Mouse (Mus musculus) left cerebral cortex, adult 11 months (tissue): ENCODE measurements around the gene Sema6d.

ENCODE experiments used
- DNase-seq: peaks from one replicate; pipeline ENCODE4 v3.0.0; 2022; ENCODE audit warnings: low spot score

The Sema6d gene

DNA sequence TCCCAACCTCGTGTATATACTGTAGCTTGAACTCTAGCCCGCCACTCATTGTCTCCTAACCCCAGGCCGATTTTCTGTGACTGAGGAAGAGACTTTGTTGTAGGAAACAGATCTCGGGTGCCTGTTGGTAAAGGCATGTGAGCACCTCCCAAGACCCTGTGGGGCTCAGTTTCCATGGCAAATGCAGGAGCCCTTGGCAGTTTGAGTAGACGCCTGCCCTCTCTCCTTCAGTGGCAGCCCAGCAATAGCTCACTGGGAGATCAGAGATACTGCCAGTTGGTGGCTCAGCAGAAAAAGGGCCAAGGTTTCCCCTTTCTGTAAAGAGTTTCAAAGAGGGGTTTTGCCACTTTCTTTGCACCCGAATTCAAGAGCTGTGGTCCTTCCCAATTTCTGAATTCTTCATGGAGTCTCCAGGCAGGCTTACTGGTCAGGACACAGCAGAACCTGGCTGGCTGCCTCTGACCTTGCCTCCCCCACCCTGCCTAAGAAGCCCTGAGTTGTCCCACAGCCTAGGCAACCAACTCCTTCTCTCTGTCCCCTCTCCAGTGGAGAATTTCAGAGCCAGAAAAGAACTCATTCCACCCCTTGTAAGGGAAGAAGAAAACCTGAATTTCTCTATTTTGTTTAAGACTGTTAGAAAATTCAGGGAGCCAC lies 312.1 kb downstream of the Sema6d start:
- DNase-seq = no peak

DNA sequence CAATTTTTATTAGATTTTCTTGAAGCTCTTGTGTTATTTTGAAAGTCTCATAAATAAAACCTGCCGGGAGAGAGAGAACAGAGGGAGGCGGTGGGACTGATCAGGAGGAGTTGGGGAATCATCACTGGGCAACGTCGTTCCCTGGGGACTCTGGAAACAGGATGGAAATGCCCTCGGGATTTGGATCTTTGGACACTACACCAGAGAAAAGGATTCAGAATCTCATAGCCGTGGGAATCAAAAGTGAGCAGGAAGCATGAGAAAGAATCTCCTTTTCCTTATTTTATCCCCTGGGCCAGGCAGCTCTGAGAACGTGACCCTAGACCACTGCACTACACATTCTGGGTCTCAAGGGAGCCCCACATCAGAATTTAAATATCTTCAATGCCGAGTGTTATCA lies 313.8 kb downstream of the Sema6d start:
- DNase-seq = no peak

DNA sequence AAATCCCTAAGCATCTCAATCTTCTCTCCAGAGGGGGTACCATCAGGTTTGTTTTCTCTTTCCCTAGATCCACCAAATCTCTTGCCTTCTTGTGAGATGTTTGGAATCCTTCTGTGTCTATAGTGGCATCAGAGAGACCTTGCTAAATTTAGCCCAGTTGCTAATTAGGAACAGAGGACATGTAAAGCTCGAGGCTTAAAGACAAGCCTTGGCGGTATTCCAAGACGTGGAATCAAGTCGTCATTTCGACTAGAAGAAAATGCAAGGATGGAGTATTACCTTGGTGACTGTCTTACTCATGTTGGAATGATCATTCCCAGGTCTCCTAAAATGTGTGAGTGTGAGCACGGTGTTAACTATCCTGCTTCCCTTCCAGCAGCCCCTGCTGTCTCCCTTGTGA lies 314.2 kb downstream of the Sema6d start:
- no peak for DNase-seq

DNA sequence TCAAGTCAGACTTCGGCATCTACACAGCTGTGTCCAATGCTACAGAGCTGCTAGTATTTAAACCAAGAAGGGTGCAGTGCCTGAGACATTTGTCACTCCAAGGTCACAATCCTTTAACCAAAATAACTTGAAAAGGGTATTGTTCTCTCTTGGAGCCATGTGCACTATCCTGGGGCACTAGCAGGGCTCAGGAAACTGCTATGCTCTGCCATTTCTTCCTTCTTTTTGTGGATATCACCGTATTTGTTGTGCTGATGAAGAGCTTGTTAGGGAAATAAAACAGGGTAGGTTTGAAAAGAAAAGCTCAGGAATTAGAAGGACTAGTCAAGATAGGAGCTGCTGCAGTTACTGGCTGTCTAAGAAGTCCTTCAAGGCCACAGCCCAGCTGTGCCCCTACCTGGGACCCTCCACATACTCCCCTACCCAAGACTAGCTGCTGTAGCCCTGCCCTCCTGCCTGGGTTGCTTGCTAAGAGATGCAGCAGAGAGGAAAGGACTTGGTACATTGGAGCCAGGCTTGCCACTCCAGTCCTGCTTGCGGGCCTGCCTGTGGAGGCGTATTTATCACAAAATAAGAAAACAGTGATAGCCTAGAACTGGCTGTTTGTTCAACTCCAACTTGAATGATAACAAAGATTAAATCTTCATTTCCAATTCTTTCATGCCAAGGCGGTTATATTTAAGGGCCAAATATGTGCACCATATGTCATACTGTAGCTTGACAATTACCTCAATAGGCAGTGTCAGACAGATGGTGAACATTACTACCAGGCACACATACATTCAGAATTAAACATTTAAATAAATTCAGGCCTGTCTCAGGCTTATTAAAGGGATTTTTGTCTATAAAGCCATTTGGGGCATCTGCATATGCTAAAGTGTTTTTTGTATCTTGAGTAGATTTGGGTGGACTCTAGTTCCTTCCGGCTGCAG lies 315.1 kb downstream of the Sema6d start:
- no peak for DNase-seq

DNA sequence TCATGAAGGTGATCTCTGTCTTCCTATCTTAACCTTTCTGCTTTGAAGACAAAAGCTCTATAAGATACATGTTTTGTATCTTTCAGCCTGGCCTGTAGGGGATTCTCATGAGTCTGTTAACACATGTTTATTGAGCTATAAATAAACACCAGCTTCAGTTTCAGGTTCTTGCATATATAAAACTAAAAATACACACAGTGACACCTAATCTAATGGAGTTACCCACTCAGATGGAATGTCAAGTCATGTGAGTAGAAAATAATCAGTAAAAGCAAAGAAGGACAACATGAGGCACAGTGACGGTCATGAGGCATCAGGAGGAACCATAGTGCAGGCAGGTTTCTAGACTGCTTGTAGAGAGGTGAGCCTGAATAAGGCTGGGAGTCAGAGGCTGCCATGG lies 319.2 kb downstream of the Sema6d start:
- DNase-seq = no peak

DNA sequence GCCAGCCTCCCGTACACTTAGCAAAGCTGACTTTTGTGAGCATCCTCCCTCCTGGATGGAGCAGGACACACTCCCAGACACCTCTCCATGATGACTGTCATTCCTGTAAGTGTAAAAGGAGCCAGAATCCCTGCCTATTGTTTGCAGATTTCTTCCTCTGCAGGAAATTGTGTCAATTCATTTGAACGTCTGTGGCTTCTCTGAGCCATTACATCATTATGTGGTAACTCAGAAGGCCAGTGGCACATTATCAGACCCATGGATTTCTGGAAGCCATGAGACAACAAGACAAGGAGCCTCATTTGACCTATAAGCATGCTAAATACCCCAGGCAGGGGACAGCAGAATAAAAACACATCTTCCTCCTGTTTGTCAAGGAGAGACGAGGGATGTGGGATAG lies 327.0 kb downstream of the Sema6d start:
- no peak for DNase-seq

DNA sequence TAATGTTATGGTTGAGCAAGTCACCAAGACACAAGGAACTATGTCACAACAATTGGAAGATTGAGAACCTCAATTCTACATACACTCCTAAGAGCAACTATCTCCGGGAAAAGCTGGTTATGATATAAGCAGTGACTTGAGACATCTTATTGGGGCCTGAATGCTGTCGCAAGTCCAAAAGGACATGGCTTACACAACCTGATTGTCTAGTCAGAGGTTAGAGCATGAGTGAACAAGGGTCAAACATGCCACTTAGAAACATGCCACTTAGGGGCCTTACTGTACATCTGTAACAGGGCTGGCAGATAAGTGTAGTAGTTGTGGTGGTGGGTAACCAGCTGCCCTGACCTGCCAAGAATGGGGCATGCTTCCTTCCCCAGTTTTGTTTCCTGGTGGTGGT lies 328.6 kb downstream of the Sema6d start:
- no peak for DNase-seq

DNA sequence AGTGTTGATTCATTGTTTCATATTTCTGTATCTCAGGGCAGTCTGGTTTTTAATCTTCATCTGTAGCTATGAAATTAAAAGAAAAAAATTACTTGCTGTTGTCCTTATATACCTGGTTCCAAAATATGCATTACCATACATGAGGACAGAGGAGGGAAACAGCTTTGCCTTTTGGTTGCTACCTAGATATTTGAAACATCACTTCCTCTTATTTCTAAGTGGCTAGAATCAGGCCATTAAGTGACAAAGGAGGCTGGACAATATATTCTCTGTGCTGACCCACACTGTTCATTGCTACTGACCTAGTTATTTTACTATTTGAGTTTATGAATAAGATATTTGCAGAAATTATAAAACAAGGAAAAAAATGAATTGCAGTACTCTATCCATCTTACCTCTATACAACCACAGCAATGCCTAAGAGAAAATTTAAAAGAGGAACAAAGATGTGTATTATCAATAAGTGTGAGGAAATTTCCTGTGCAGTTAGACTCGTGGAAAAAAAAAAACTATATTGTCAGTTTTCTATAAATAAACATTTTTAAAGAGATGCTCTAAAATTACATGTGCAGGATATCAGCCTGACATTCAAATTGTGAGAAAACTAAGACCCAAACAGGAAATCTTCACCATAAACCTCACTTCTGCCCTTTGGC lies 330.5 kb downstream of the Sema6d start:
- DNase-seq = no peak

DNA sequence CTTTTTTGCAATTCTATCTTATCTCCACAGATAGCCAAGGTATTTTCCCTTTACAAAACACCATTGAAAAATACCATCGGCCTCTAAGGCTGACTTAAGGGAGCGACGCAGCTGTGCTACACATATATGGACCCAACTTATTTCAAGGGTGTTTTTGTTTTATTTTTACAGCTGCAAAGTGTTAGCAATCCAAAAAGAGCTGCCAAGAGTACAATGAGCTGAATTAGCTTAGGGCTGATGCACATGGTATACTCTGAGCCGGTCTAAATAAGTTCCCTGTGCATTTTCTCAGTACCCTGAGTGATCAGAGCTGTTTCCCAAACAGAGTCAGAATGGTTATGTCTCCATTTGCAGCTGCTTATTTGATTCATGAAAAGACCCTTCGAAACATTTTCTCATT lies 340.0 kb downstream of the Sema6d start:
- DNase-seq = no peak

DNA sequence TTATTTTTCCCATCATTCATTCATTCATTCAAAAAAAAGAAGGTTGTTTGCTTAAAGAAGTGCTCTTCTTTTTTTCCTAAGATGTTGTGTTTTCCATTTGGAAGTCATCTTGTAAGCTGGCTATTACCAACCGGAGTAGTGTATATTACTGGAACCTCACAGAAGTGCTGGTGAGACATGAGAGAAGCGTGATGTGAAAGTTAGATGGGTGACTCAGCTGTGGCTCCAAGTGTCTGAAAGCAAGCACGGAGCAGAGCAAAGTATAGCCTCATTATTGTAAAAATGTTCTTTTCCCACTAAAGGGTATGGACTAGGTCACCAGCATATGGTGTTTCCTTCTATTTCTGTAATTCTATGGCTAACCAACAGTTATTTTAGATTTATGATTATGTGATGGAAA lies 340.9 kb downstream of the Sema6d start:
- DNase-seq = no peak

DNA sequence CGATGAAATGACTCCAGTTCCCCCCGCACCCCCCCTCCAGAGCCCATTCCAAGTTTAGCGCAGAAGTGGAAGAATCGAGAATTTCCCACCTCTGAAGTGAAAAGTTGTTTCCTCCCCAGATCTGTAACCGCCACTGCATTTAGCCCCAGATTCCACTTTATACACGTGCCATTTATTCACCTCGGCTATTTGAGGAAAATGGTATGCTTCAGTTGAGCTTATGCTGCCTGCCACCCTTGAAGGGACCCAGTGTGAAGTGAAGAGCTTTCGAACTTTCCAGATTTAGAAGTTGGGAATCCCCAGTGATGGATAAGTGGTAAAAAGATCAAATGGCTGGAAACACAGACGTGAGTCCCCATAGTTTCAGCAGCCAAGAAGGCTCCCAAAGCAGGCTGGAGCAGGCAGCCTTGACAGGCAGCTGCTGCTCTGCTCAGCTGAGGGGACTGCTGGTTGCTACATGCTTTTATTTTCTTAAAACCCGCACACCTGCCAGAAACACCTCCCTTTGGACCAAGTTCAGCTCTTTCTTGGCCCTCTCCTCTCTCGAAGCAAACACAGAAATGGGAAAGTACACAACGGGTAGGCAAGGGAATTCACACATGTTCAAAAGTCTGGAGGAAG lies 345.7 kb downstream of the Sema6d start:
- DNase-seq = no peak

DNA sequence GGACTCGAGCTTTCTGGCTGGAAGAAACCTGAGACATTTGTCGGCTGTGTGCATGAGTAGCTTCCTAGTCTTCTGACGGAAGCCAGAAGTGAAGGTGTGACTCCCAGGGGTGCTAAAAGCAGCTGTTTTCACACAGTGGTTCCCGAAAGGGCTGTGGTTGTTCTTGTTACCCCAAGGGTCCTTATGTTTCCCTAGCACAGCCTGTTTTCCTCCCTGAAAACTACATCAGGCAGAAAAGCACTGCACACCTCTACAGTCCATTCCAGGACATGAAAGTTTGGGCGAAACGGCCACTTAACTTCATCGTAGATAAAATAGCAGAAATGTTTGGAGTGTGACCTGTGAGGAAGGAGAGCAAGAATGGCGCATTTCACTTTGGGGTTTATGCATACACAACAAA lies 346.9 kb downstream of the Sema6d start:
- DNase-seq = no peak

DNA sequence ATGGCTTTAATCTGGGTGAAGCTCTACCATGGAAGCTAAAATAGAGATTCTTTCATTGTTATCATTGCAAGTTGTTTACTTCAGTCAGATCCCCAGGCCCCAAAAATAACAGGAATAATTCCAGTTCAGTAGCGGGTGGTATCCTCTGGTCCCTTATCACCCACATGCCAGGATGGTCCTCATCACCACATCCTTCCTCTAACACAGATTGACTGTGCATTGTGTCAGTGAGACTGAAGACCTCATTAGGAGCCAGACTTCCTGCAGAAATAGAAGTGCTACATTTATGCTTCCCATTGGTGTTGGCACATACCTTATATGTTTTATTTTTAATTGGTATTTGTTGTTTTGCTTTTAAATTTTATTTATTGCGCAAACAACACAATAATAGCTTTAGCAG lies 354.4 kb downstream of the Sema6d start:
- DNase-seq = no peak

DNA sequence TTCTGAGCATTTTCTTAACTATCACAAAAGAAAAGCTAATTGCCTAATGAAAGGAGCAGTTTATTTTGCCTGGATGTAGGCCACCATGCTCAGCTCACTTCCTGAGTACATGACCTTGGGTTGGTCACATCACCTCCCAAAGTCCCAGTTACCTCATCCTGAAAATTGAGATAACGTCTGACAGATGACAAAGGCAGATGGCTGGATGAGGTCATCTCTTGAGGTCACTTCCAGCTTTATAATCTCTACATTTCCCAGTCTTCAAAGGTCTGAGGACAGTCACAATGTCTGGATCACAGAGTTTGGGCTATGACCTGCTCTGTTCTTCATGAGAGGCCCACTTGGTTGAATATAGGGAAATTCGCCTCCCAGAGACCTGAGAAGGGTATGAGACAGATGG lies 366.1 kb downstream of the Sema6d start:
- no peak for DNase-seq

DNA sequence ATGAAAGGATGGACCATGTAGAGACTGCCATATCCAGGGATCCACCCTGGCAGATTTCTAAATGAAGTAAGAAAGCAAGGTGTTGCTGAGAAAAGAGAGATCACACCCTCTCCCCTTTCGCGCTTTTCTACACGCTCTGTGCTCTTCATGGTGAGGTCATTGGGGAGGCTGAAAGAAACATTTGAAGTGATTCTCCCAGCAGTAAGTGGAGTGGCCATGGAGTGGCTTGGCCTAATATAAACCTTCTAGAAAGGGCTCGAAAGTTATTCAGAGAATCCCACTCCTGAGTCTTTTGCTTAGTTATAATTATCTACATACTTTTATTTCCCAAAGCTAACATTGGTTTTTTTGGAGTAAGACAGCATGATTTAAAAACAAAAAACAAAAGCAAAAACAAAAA lies 367.2 kb downstream of the Sema6d start:
- no peak for DNase-seq

DNA sequence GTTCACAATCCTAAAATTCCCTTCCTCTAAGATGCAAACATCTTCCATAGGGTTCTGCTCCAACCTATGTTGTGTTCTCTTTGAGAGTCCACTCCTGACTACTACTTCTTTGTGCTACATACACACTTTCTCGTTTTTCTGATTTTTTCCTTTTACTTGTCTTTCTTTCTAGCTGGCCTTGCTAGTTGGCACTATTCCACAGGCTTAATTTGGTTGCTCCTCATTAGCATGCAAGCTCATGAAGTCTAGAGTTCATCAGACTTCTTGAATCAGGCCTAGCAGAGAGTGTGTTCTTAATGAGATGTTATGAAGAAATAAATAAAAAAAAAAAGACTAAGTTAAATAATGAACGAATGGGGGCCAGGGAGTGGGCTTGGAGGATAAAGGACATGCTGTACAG lies 368.3 kb downstream of the Sema6d start:
- no peak for DNase-seq

DNA sequence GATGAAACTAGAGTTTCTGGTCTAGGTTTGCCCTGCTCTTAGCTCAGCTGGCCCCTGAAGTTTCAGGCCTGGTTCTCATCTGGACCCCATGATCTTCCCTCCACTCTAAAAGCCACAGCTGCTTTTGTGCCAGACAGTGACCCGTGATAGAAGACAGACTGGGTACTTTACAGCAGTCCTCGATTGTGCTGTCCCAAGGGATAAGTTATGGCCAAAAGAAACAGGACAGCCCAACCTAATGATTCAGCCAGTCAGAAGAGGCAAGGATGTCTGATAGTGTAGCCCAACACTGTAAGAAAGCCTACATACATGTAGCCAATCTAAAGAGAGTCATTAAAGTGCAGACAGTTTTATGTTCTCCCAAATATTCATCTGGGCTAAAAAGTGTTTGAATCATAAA lies 371.2 kb downstream of the Sema6d start:
- DNase-seq = no peak

DNA sequence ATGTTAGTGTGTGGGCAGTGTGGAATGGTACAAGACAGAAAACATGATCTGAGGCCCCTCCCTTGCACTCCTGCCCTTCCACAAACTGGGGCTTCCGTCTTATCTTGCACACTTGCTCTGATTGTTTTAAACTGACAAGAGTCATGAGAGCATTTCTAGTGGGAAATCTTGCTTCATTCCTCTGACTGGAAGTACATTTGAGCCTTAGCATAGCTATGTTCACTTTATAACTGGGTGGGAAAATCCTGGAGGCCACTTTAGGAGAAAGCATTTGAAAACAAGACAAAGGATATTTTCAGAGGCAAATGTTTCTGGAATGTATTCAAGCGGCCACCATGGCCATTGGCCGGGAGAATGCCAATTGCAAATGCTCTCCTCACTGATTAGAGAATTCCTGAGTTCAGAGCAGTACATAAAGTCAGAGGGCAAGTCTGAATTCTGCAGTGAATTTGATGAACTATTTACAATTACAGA lies 371.6 kb downstream of the Sema6d start:
- DNase-seq = no peak

DNA sequence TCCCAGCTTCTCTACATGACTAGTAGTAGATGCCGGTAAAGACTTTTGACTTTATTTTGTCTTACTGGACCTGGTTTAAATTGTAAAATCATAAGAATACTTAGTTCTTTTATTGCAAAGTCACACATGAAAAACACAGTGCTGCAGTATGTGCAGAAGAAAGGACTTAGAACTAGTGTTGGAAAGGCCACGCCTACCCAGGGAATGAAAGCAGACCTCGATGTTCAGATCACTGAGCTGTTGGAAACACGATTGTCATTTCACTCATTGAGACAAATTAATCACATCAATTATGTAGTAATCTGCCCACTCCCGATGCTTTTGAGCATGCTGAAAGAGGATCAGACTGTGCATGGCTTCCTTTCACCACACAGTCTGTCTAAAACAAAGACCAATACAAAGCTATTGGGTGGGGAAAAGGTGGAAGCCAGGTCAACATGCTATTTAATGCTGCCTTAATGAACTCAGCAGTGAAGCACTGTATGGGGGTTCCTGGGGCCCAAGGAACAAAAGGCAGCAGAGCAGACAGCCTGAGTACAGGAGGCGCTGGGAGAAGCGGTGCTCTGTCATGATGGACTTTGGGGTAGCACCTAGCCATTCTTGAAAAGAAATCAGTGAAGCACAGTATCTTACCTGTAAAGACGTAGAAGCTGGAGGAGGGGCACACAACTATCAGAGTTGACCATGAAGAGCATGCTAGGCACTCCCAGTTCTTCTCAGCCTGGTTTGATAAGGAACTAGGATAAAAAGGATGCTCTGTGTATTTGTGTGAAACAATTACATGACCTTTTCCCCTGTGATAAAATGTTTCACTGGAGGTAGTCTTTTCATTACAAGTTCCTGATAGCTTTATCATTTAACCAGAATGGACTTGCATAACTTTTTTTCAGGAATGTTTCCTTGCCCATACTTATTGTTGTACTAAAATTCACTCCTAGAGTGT lies 375.5 kb downstream of the Sema6d start:
- DNase-seq = no peak

DNA sequence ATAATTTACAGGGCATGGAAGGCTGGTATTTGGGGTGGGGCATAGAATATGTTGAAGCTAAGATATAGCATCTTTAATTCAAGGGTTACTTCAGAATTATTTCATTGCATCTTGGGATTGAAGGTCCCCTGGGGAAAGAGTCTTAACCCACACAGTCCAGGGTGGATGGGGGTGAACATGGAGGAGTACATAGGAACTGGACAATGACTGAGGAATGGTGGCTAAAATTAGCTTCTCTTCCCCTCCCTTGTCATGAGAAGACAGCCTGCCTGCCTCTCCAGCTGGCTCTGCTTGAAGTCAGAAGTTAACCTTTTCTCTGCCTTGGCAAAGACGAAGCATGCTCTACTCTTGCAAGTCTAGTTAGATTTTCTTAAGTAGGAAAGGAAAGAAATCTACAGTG lies 377.7 kb downstream of the Sema6d start:
- DNase-seq = no peak

DNA sequence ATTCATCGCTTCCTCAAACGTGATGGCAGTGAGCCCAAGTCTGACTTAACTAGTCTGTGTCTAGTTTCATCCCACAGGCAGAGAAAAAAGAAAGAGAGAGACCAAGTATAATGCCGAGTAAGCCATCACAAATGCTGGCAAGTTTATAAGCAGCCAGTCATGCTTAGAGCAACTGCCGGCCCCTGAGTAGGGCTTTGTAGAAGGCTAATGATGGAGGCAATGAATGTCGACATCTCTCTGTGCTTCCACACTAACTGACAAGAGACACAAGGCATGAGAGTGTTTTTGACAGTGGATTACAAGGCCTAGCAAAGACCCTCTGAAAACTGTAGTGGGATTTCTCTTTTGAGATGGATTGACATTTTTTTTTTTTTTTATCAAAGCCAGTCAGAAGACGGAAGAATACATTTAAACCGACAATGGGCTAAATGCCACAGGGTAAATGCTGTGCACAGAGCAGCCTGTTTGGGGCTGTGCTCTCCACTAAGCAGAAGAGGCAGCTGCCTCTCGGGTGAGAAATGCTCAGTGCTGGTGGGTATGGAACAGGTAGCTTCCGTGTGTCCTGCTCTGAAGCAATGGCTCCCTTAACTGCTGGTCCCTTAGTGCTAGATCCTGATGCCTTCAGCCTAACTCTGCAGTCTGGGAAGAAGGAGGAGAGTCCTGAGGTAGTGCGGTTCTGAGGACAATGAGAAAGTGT lies 380.7 kb downstream of the Sema6d start:
- no peak for DNase-seq
